ENCODE assay signal across 34 mouse cellular contexts in the genomic region with DNA sequence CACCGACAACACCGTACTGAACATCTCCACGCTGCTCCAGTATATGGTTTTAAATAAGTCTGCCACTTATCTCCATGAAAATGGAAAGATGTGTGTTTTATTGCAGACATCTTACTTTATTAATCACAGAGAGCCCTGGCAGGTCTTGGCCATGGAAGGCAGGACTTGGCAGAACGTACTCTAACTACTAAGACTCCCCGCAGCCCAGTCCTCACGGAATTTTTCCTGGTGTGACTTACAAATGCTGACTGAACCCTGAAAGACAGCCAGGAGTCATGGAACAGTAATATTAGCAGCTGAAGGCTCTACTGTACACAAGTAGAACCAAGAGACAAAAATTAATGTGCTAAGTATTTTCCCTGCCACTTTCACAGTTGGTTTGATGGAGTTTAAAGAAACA. TPM values are rescaled to one million over a fixed set of nuclear protein-coding genes. Genes with fewer than 3 reads are reported as not detected.
A peak's percentile ranks its signal among the peaks of the same experiment; 100 is the strongest.
DNase-seq lines count a peak whose midpoint lies in the region; ATAC-seq and TF ChIP-seq lines count a peak whose summit lies in the region.
"Had no signal": no experiment of that assay in that cellular context is flagged by ENCODE, and none has a peak within 500 bp of the region (broad histone marks: within the 10 kb centered on the region; RNA-seq: fewer than 3 reads in every experiment).

No protein-coding gene starts in this region.

- intact Hi-C loops in left cerebral cortex, postnatal 25 days (cut with DNase I), result no loop called here

- H3K36me3 ChIP-seq in heart, embryonic 13.5 days, result peaks cover 2% of the 10 kb centered on the region
- H3K36me3 ChIP-seq in heart, embryonic 12.5 days, result peaks cover 6% of the 10 kb centered on the region; the same call in 1 of the 2 replicates
- H3K36me3 ChIP-seq in lung, embryonic 14.5 days (ENCODE audit: insufficient read depth), result no peaks in the 10 kb centered on the region
- H3K36me3 ChIP-seq: embryonic facial prominence, embryonic 13.5 days; forebrain, embryonic 12.5 days; hindbrain, embryonic 12.5 days; limb, embryonic 12.5 days; liver, embryonic 12.5 days; midbrain, embryonic 15.5 days; neural tube, embryonic 12.5 days had no signal

- H3K27me3 ChIP-seq in heart, embryonic 13.5 days (replicated peaks), result no peaks in the 10 kb centered on the region
- H3K27me3 ChIP-seq in heart, embryonic 12.5 days (replicated peaks), result no peaks in the 10 kb centered on the region
- H3K27me3 ChIP-seq in lung, embryonic 14.5 days (ENCODE audit: insufficient read depth, low read length), result no peaks in the 10 kb centered on the region
- H3K27me3 ChIP-seq: embryonic facial prominence, embryonic 13.5 days; forebrain, embryonic 12.5 days; hindbrain, embryonic 12.5 days; limb, embryonic 12.5 days; liver, embryonic 12.5 days; midbrain, embryonic 15.5 days; neural tube, embryonic 12.5 days; Patski had no signal

- whole genome bisulfite sequencing in heart, embryonic 13.5 days, result 66% methylated on average over 6 of the region's 6 CpGs
- whole genome bisulfite sequencing in heart, embryonic 12.5 days, result 83% methylated on average over 6 of the region's 6 CpGs
- WGBS in lung, embryonic 14.5 days, result 42% methylated on average over 6 of the region's 6 CpGs

- peaks cover 21% of the 10 kb centered on the region for H3K4me1 ChIP-seq in heart, embryonic 13.5 days
- peaks cover 8% of the 10 kb centered on the region for H3K4me1 ChIP-seq in heart, embryonic 12.5 days (replicated peaks)
- H3K4me1 ChIP-seq in lung, embryonic 14.5 days (ENCODE audit: insufficient read depth), result peaks cover 11% of the 10 kb centered on the region
- H3K4me1 ChIP-seq in embryonic fibroblast, embryonic 13.5 days (ENCODE audit: control insufficient read depth, insufficient read depth, low read length), result no peaks in the 10 kb centered on the region
- H3K4me1 ChIP-seq: forebrain, embryonic 12.5 days; hindbrain, embryonic 12.5 days; limb, embryonic 12.5 days; liver, embryonic 12.5 days; midbrain, embryonic 15.5 days; neural tube, embryonic 12.5 days had no signal

- no peak overlapping the region for H3K4me2 ChIP-seq in heart, embryonic 13.5 days
- no peak overlapping the region for H3K4me2 ChIP-seq in heart, embryonic 12.5 days
- no peak overlapping the region for H3K4me2 ChIP-seq in lung, embryonic 14.5 days
- H3K4me2 ChIP-seq: embryonic facial prominence, embryonic 13.5 days; forebrain, embryonic 12.5 days; hindbrain, embryonic 12.5 days; limb, embryonic 12.5 days; liver, embryonic 12.5 days; midbrain, embryonic 15.5 days; neural tube, embryonic 12.5 days had no signal

- no peak for ATAC-seq in heart, embryonic 13.5 days (ENCODE audit: extremely low read depth, insufficient number of reproducible peaks, low FRiP score, low TSS enrichment)
- no peak for ATAC-seq in heart, embryonic 12.5 days (ENCODE audit: insufficient number of reproducible peaks, low FRiP score)
- peak; percentile 92 for ATAC-seq in lung, embryonic 14.5 days (ENCODE audit: insufficient read depth)
- ATAC-seq: forebrain, postnatal 0 days; hindbrain, postnatal 0 days; intestine, embryonic 16.5 days; liver, embryonic 12.5 days; midbrain, embryonic 15.5 days; Patski had no signal

- no peak for TF ChIP-seq CTCF in lung, embryonic 14.5 days (IDR thresholded peaks at IDR 0.05; ENCODE audit: low read depth)
- TF ChIP-seq CTCF in embryonic fibroblast, embryonic 13.5 days (IDR thresholded peaks at IDR 0.05; ENCODE audit: borderline replicate concordance, insufficient read depth, low read length), result no peak

- peak overlapping the region; percentile 59 for H3K27ac ChIP-seq in heart, embryonic 13.5 days (replicated peaks)
- no peak overlapping the region for H3K27ac ChIP-seq in heart, embryonic 12.5 days (ENCODE audit: poor library complexity, severe bottlenecking)
- H3K27ac ChIP-seq in lung, embryonic 14.5 days (ENCODE audit: low read depth), result peak overlapping the region; percentile 74; the same call in 1 of the 2 replicates
- H3K27ac ChIP-seq in embryonic fibroblast, embryonic 13.5 days (ENCODE audit: insufficient read depth, low read length), result peak overlapping the region; percentile 67
- H3K27ac ChIP-seq: embryonic facial prominence, embryonic 13.5 days; forebrain, embryonic 12.5 days; hindbrain, embryonic 12.5 days; hindbrain, postnatal 0 days; limb, embryonic 12.5 days; liver, embryonic 12.5 days; macrophage; midbrain, embryonic 15.5 days; neural tube, embryonic 12.5 days; stomach, postnatal 0 days had no signal

- no peak for TF ChIP-seq POLR2A in embryonic fibroblast, embryonic 13.5 days (IDR thresholded peaks at IDR 0.05; ENCODE audit: low read depth, low read length)

- no peaks in the 10 kb centered on the region for H3K9me3 ChIP-seq in heart, embryonic 13.5 days
- no peaks in the 10 kb centered on the region for H3K9me3 ChIP-seq in heart, embryonic 12.5 days (replicated peaks)
- H3K9me3 ChIP-seq in lung, embryonic 14.5 days (ENCODE audit: low read depth, low read length), result no peaks in the 10 kb centered on the region
- H3K9me3 ChIP-seq: embryonic facial prominence, embryonic 13.5 days; forebrain, embryonic 12.5 days; hindbrain, embryonic 12.5 days; limb, embryonic 12.5 days; liver, embryonic 12.5 days; midbrain, embryonic 15.5 days; neural tube, embryonic 12.5 days had no signal

- peak; percentile 95 for DNase-seq in lung, embryonic 14.5 days
- no peak for DNase-seq in lung, adult 18-20 months
- peak; percentile 80 for DNase-seq in lung, postnatal 10 days
- no peak for DNase-seq in adrenal gland, adult 8-10 months
- DNase-seq in left cerebral cortex, postnatal 25 days (ENCODE audit: low spot score in 2 of 2), result no peak
- DNase-seq: adrenal gland, postnatal 25 days; cerebellum, adult 11-12 months; cerebellum, adult 9-11 months; embryo, embryonic 11 days; forebrain, postnatal 0 days; heart, postnatal 36 days; kidney, adult 9 months; kidney, postnatal 10 days; layer of hippocampus, postnatal 36 days; right cerebral cortex, adult 18-20 months; thymus, adult 18-20 months; thymus, postnatal 25 days had no signal

- H3K4me3 ChIP-seq in heart, embryonic 13.5 days, result no peak overlapping the region
- H3K4me3 ChIP-seq in heart, embryonic 12.5 days, result no peak overlapping the region
- H3K4me3 ChIP-seq in lung, embryonic 14.5 days (ENCODE audit: low read depth, low read length), result no peak overlapping the region
- H3K4me3 ChIP-seq in embryonic fibroblast, embryonic 13.5 days (ENCODE audit: insufficient read depth, low read length), result no peak overlapping the region
- H3K4me3 ChIP-seq: embryonic facial prominence, embryonic 13.5 days; forebrain, embryonic 12.5 days; hindbrain, embryonic 12.5 days; limb, embryonic 12.5 days; liver, embryonic 12.5 days; midbrain, embryonic 15.5 days; myocyte; neural tube, embryonic 12.5 days had no signal

- no peak overlapping the region for H3K9ac ChIP-seq in heart, embryonic 13.5 days
- no peak overlapping the region for H3K9ac ChIP-seq in heart, embryonic 12.5 days
- H3K9ac ChIP-seq in lung, embryonic 14.5 days, result no peak overlapping the region
- H3K9ac ChIP-seq: embryonic facial prominence, embryonic 13.5 days; forebrain, embryonic 12.5 days; forebrain, postnatal 0 days; hindbrain, embryonic 12.5 days; limb, embryonic 12.5 days; liver, embryonic 12.5 days; midbrain, embryonic 15.5 days; neural tube, embryonic 12.5 days had no signal

RNA-seq across cellular contexts. Expression of a gene that starts 34.0 kb away (rescaled TPM):
- polyA plus RNA-seq in heart, embryonic 13.5 days (2015; fragmentation: Nextera tagmentation; extraction: Ambion mirVana), result 3.9 and 4.1 TPM in 2 replicates
- polyA plus RNA-seq in heart, embryonic 12.5 days (2016; fragmentation: Nextera tagmentation; extraction: Ambion mirVana), result 4.0 and 4.4 TPM in 2 replicates
- 4.1 and 5.3 TPM in 2 replicates for polyA plus RNA-seq in lung, embryonic 14.5 days (2014; fragmentation: Nextera tagmentation; extraction: Ambion mirVana)
- 2.2 and 2.3 TPM in 2 replicates for polyA plus RNA-seq in embryonic fibroblast, embryonic 13.5 days (2011; ENCODE audit: insufficient read length, low read depth, missing spikeins)
- 10 to 100 TPM in 1 of 4 experiments, 1 to 10 TPM in 3; 4.2 to 17.0 (median 6.2) TPM for total RNA-seq in adrenal gland, adult 8-10 months (2022)
- 10 to 100 TPM; 25.9 to 27.3 TPM for total RNA-seq in left cerebral cortex, postnatal 25 days (2021)
- total RNA-seq: megakaryocyte-erythroid progenitor cell, adult 5-6 weeks had no signal

RNA-seq across cellular contexts. Expression of a gene that starts 34.1 kb away (rescaled TPM):
- polyA plus RNA-seq in heart, embryonic 13.5 days (2015; fragmentation: Nextera tagmentation; extraction: Ambion mirVana), result 21.6 and 23.4 TPM in 2 replicates
- polyA plus RNA-seq in heart, embryonic 12.5 days (2016; fragmentation: Nextera tagmentation; extraction: Ambion mirVana), result 25.2 and 25.7 TPM in 2 replicates
- 35.1 and 37.7 TPM in 2 replicates for polyA plus RNA-seq in lung, embryonic 14.5 days (2014; fragmentation: Nextera tagmentation; extraction: Ambion mirVana)
- polyA plus RNA-seq in embryonic fibroblast, embryonic 13.5 days (2011; ENCODE audit: insufficient read length, low read depth, missing spikeins), result 27.6 and 30.8 TPM in 2 replicates
- total RNA-seq in adrenal gland, adult 8-10 months (2022), result 10 to 100 TPM; 37.2 to 94.7 (median 56.6) TPM
- total RNA-seq in left cerebral cortex, postnatal 25 days (2021), result 10 to 100 TPM; 16.6 to 19.5 TPM

Comparison
In these comparisons a context has a peak if more than half of its experiments do, and no peak if none do; other contexts are left out.
1. DNase-seq: peak in lung, embryonic 14.5 days (single experiment) and lung, postnatal 10 days (single experiment); none in lung, adult 18-20 months (0 of 2), adrenal gland, adult 8-10 months (single experiment) and left cerebral cortex, postnatal 25 days (0 of 2).